Mouse (Mus musculus) olfactory bulb, adult 2 months (tissue): ENCODE results near the gene Traf3ip2.

Experiments used
- CTCF ChIP-seq: fragments of 200-500 bp; IDR thresholded peaks from 2 replicates; pipeline ENCODE4 v1.5.1; 2012; ENCODE audit warnings: low read depth, mild to moderate bottlenecking, low read length, moderate library complexity; ENCODE audit not compliant: insufficient read depth
- POLR2A ChIP-seq: fragments of 200-500 bp; IDR thresholded peaks from 2 replicates; pipeline ENCODE4 v1.6.1; 2012; ENCODE audit warnings: mild to moderate bottlenecking, low read depth, low read length, moderate library complexity; ENCODE audit not compliant: insufficient read depth

- TF ChIP-seq POLR2A (no peak), CTCF (no peak)
Observed at GRCm38 (mm10) chr10:39638862-39639261, 26.1 kb downstream of the Traf3ip2 start.
